Mouse (Mus musculus) heart, postnatal 0 days (tissue): ENCODE measurements around the gene Bmpr1b.

Experiments used
- CTCF ChIP-seq: IDR thresholded peaks from 2 replicates; pipeline ENCODE4 v1.5.1; 2016; ENCODE audit warnings: antibody characterized with exemption, control low read depth, low read depth
- EP300 ChIP-seq: IDR thresholded peaks from 2 replicates; pipeline ENCODE4 v1.6.1; 2016; ENCODE audit warnings: antibody characterized with exemption, low read depth

- TF ChIP-seq CTCF (no peak), EP300 (no peak)
These were observed 365.1 kb downstream of the Bmpr1b start for GRCm38 (mm10) chr3:141804133-141804532.
